Mouse (Mus musculus) CD4-positive, CD25-positive, alpha-beta regulatory T cell, adult 4 months (primary cell): ENCODE measurements around the gene Sbf1. TPM values are rescaled to one million over a fixed set of nuclear protein-coding genes. Genes with fewer than 3 reads are reported as not detected.
A peak's percentile ranks its signal among the peaks of the same experiment; 100 is the strongest.

Experiments used
- ATAC-seq: one replicate; pipeline ENCODE4 v1.8.0; 2017
- polyA plus RNA-seq, 2 experiments: library from polyadenylated mRNA; unstranded; fragments of 100-300 nt; shearing (Covaris generic); gene quantifications; one replicate each; pipeline ENCODE4 v1.2.1; 2017

Gene Sbf1
- polyA plus RNA-seq: 100 to 1,000 TPM in 1 of 2 experiments, 10 to 100 TPM in 1; 87.6 to 124 TPM

GRCm38 (mm10) chr15:89315190-89315731, at the start of gene Sbf1:
Gene Sbf1 (minus strand): TSS chr15:89315311.
- ATAC-seq: peak; percentile 93

GRCm38 (mm10) chr15:89363051-89363450, 47.9 kb upstream of the Sbf1 start:
- ATAC-seq: no peak

GRCm38 (mm10) chr15:89358784-89359183, 43.7 kb upstream of the Sbf1 start:
- no peak for ATAC-seq

GRCm38 (mm10) chr15:89356372-89356771, 41.3 kb upstream of the Sbf1 start:
- ATAC-seq: peak; percentile 9

GRCm38 (mm10) chr15:89355241-89356187, 40.4 kb upstream of the Sbf1 start, which contains the start of the genes Lmf2 and Ncaph2:
Gene Lmf2 (minus strand): TSS chr15:89355659.
Gene Ncaph2 (plus strand): TSS chr15:89355719.
- peak; percentile 92 for ATAC-seq

- no peak for ATAC-seq
Measured at GRCm38 (mm10) chr15:89354455-89354854, 39.3 kb upstream of the Sbf1 start.

GRCm38 (mm10) chr15:89353837-89354236, 38.7 kb upstream of the Sbf1 start:
- ATAC-seq: no peak

- no peak for ATAC-seq
Measured at GRCm38 (mm10) chr15:89352795-89353194, 37.7 kb upstream of the Sbf1 start.

GRCm38 (mm10) chr15:89352054-89352453, 36.9 kb upstream of the Sbf1 start:
- ATAC-seq: no peak

- no peak for ATAC-seq
Measured at GRCm38 (mm10) chr15:89351302-89351701, 36.2 kb upstream of the Sbf1 start.

GRCm38 (mm10) chr15:89350447-89350846, 35.3 kb upstream of the Sbf1 start:
- no peak for ATAC-seq

- no peak for ATAC-seq
Measured at GRCm38 (mm10) chr15:89343325-89343724, 28.2 kb upstream of the Sbf1 start.

- ATAC-seq: no peak
Measured at GRCm38 (mm10) chr15:89341678-89342077, 26.6 kb upstream of the Sbf1 start.

- no peak for ATAC-seq
Measured at GRCm38 (mm10) chr15:89340136-89340535, 25.0 kb upstream of the Sbf1 start.

GRCm38 (mm10) chr15:89339696-89340095, 24.6 kb upstream of the Sbf1 start:
- no peak for ATAC-seq

GRCm38 (mm10) chr15:89336422-89336821, 21.3 kb upstream of the Sbf1 start:
- ATAC-seq: no peak

- no peak for ATAC-seq
Measured at GRCm38 (mm10) chr15:89334774-89335537, 19.8 kb upstream of the Sbf1 start.

GRCm38 (mm10) chr15:89334271-89334670, 19.2 kb upstream of the Sbf1 start, which contains the start of gene Miox:
Gene Miox (plus strand): TSS chr15:89334398.
- no peak for ATAC-seq

- no peak for ATAC-seq
Measured at GRCm38 (mm10) chr15:89326441-89326840, 11.3 kb upstream of the Sbf1 start.

- ATAC-seq: no peak
Measured at GRCm38 (mm10) chr15:89323656-89324055, 8.5 kb upstream of the Sbf1 start.

GRCm38 (mm10) chr15:89322670-89323522, 7.8 kb upstream of the Sbf1 start, which contains the start of gene Adm2:
Gene Adm2 (plus strand): TSS chr15:89322720.
- ATAC-seq: no peak

GRCm38 (mm10) chr15:89321264-89321663, 6.2 kb upstream of the Sbf1 start:
- ATAC-seq: no peak
